Mouse (Mus musculus) heart, postnatal 36 days (tissue): Measurements from ENCODE around the gene Nfkbie. TPM values are rescaled to one million over a fixed set of nuclear protein-coding genes. Genes with fewer than 3 reads are reported as not detected.

Source experiments
- DNase-seq, 2 experiments: peaks; one replicate each; pipeline ENCODE4 v3.0.0; 2021 to 2022
- intact Hi-C: fragments of 180-260 bp; cut with DNase I; formaldehyde crosslinking; loops from one replicate; pipeline ENCODE4 v1.15.1; 2025
- total RNA-seq, 2 experiments: library from RNA; stranded (reverse); gene quantifications; 2 replicates each; pipeline ENCODE4 v1.2.3; 2021

Nfkbie gene
- total RNA-seq, 2 experiments from 2014 or later, result 1.4 to 1.5 TPM

DNA sequence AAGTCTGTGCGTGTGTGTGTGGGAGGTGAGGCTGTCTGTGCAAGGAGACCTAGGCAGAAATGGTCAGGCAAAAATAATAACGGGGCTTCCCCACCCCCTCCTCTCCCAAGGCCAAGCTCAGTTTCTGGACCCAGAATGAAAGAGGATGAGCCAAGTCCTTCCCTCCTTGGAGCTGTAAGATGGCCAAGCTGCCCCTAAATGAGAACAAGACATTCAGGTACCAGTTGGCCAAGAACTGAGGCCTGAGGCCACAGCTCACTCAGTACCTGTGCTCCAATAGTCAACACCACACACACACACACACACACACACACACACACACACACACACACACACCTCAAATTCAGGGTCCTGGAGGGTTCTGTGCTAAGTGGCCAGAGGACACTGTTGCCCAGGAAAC, 12.8 kb upstream of the Nfkbie start:
- intact Hi-C loops, result no loop called here
- no peak for DNase-seq

DNA sequence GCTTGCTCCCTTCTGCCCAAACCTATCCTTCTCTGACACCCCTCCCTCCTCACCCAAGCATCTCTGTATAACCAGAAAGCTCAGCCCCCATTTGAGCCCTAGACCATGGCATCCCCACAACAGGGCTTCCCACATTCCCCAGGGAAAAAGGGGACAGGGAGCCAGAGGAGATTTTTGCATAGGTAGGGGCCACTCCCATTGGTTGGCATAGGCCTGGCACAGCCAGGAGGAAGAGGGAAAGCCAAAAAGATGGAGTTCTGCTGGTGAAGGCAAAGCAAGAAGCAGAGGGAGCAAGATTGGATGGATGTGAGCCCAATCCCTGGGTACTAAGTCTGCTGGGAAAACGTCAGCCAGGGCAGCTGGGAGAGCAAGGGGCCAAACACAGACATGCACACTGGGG, 12.4 kb upstream of the Nfkbie start:
- intact Hi-C loops, result no loop called here
- no peak for DNase-seq

DNA sequence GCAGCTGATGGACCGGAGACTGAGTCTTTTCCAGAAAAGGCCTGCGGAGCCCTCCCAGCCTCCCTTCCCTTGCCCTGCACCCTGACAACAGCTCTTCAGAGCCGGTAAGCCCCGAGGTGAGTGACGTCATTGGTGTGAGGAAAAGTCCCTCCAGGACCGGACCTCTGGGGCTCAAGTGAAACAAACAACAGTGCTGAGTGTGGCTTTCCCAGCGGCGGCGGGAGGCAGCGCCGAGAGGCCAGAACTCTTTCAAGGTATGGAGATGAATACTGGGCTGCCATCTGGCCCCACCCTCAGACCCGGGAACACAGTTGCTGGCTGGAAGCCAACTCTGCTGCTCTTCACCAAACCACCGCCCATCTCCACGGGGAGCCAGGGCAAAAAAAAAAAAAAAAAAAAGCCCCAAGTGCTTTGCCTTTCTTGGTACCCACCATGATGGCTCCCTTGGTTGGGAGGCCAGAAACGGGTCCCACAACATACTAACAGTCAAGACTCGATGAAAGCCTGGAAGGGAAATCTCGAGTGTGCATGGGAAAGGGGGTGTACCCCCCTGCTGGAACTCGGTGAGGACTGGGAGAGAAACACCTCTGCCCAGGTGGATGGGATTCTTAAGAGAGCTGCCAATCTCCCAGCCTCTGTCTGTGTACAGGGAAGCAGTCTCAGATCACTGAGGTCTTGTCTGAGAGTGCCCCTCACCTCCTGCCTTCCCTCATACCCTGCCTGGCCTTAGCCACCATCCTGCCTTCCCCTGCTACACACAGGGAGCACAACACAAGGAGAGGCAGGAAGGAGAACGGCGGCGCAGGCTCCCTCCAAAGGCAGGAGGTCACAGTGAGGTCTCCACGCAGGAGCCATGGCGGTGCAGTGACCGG, 11.3 kb upstream of the Nfkbie start:
- DNase-seq, result no peak
- intact Hi-C loops, result no loop called here

DNA sequence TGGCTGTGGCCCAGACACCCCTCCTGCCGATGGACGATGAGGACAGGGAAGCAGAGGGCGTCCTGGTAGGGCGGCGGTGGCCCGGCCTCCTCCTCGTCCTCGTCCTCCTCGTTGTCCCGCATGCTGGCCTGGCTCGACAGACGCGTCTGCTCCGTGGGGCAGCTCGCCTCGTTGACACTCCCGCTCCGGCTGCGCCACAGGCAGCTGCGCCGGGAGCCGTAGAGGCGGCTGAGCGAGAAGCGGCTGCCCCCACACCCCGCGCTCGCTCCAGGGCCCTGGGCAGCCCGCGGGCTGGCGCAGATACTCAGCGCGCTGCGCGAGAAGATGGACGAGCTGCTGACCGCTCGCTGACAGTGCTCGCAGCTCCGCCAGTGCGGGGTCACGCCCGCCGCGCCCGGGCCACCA, 10.6 kb upstream of the Nfkbie start:
- intact Hi-C loops, result no loop called here

DNA sequence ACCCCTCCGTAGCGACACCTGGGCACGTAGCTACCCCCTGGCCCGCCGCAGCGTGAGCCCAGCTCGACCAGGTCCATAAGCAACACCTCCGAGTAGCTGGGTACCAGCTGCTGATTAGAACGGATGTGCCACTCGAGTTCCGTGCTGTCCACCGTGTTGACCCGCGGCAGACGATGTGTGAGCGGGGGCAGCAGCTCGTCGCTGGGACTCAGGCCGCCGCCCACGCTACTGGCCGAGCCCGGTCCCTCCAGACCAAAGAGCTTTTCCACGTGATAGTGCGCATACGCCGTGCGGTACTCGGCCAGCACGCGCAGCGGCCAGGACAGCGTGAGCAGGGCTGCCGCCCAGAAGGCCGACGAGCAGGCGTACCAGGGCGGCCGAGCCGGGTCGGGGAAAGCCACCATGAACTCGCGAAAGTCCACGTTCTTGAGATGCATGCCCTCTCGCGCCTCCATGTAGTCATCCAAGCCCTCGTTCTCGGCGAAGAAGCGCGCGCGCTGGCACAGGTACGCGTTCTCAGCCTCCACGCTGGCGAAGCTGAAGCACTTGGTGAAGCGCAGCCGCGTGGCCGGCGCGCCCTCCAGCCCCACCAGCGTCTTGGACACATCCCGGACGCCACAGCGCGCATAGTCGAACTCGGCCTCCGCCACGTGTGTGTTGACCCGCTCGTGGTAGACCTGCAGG, 10.1 kb upstream of the Nfkbie start:
- no peak for DNase-seq
- intact Hi-C loops, result no loop called here

More for the DNA sequence above, 10.6 kb upstream of the Nfkbie start:
- no peak for DNase-seq

DNA sequence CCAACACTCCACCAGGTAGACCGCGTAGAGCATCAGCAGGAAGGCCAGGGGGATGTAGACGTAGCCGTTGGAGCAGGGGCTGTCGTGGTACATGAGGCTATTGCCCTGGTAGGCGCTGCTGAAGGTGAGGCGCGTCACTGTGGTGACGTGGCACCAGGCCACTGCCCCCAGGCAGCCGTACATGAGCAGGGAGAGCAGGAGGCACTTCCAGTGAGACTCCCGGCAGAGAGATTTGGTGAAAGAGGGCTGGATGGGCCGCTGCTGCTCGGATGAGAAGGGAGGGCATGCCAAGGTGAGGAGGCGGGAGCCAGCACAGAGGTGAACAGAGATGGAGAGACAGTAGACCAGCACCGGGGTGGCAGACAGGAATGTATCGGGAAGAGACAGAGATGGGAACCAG, 8.6 kb upstream of the Nfkbie start:
- intact Hi-C loops, result no loop called here
- no peak for DNase-seq

DNA sequence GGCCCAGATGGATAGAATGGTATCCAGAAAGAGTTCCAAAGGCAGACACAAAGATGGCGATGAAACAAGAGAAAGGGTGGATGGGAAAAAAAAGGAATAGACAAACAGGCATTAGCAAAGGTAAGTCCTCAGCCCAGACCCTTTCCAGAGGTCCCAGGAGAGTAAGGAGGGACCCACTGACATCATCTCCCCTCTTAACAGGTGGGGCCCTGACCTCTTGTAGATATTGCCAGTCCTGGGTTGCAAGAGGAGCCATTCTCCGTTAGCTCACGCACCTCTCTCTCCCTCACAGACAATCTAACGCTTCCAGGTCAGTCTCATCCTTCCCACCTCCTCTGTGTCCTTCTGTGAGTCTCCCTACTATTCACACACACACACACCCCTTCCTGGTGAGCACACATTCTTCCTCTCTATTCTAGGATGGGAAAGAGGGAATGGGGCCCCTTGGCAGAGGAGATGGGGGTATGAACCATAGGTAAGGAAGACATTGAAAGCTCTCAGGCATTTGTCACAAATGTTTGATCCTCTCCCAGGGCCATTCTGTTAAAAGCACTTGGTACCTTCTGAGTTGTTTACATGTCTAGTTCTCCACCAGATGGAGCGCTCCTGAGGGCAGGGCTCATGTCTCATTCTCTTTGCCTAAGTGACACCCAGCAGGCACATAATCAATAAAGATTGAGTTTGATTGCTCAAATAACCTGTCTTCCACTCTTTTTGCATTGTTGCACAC, 7.9 kb upstream of the Nfkbie start:
- DNase-seq, result no peak
- intact Hi-C loops, result no loop called here

DNA sequence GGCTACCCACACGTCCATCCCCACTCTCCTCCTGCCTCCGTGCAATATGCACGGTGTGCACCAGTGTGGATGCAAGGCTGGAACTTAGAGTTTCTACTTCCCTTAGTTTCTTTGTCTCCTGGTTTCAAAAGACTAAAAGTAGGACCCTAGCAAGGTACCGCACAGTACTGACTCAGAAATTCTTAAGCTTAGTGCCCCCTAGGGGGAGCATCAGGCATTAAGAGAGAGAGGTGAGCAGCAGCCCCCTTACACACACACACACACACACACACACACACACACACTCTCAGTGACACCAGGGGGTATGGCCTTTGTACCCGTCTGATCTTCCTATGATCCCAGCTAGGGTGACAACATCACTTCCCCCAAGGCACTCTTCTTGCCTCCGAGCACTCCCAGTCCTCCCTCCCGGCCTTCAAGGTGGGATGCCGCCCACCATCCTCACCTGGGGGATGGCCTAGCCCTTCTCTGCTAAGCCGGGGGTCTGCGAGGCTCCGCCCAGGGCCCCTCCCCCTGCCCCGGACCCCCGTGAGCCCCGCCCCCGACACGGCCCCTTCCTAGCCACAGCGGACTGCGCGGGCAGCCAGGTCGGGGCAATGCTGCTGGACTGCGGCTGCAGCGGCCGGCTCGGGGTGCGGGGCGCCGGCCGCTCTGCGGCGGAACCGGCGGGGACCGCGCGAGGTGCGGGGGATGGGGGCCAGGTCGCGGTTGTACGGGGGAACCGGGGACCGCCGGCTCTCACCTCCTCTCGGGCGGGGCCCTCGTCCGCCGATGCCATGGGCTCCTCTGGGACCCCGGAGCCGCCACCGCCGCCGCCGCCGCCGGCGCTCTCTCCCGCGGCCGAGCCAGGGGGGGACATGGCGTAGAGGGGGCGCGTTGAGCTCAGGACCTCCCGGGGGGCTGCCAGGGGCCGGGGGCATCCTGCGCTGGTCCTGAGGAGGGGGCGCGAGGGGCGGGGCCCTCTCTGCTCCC, 6.7 kb upstream of the Nfkbie start:
- intact Hi-C loops, result no loop called here
- DNase-seq, result no peak

DNA sequence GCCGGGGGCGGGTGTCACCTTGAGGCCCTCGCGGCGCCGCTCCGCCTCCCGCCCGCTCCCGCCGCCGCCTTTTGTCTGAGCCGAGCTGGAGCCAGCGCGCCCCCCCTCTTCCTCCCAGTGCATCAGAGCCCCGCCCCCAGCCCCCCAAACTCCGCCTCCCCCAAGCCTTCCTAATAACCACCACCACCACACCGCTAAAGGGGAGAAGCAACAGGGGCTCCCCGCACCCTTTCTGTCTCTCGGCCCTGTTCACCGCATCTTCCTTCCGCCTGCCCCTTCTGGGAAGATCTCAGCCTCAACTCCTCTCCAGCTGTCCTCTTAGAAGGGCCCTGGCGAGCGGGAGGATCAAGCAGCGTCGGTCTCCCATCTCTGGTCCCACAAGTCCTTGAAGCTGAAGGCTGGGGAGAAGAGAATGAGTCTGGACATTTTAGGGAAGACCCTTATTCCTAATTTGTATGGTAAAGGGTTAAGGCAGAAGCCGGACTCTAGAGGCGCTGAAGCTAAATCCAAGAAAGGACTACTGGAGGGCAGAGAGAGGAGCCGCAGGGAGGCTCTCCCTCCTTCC, 5.8 kb upstream of the Nfkbie start, which contains the start of gene Tmem151b:
Tmem151b (minus strand) TSS at position 61 of the 565 bp plus-strand sequence.
- intact Hi-C loops, result no loop called here
- DNase-seq, result no peak

DNA sequence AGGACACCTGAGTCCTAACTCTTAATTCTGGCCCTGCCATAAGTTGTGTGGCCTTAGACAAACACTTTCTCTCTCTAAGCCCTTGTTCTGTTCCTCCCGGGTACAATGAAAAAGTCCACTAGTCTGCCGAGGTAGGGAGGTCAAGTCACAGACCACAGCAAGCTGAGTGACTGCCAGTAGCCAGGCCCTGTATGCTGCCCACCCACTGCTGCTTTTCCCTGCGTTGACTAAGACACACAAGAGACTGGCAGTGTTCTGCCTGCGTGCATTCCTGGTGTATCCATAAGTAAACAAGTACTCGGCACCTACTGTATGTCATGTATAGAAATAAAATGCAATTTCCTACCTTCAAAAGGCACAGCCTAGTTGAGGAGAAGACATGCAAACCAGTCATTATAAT, 5.2 kb upstream of the Nfkbie start:
- DNase-seq, result no peak
- intact Hi-C loops, result no loop called here

DNA sequence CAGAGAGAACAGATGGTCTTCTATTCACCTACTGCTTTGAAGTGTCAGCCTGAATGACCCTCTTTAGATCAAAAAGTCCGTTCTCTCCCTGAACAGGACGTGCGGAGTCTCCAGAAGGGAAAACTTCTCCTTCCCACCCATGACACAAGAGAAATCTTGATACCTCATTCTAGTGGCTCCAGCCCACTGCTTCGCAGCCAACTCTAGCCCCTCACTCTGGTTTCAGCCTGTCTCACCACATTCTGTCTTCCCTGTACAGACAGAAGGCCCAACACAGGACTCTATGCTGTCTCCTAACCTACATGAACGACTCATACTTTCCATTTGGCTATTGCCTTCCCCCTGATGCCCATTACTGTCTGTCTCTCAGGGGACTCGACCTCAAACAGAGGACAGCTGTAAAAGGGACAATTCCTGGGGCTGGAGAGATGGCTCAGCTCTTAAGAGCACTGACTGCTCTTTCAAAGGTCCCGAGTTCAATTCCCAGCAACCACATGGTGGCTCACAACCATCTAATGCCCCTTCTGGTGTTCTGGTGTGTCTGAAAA, 4.2 kb upstream of the Nfkbie start:
- intact Hi-C loops, result no loop called here
- no peak for DNase-seq

DNA sequence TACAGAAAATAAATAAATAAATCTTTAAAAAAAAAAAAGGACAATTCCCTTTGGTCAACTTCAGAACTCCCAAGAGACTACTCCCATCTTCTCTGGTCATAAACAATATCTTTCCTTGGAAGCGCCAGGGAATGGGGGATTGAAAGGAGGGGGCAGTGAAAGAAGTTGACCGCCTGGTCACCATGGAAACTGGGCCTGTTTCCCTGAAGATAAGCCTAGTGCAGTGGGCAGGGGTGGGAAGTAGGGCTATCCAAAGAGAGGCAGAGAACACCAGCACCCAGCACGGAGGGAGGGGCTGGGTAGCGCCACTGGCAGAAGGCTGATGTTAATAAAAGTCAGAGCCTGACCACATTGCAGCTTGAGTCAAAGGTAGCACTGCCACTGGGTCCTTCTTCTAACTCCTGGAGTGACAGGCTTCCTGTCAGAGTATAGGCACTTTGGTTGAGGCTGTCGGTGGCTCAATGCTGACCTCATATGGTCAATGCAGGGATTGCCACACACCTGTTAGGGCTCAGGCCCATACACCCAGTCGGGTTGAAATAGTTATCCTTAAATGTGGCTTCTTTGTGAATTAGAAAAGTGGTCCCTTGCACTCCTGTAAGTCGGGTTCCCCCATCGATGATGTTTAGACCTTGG, 3.6 kb upstream of the Nfkbie start:
- DNase-seq, result peak; percentile 78 to 85
- intact Hi-C loops, result loop anchor here (1.0 kb wide), 2 partner anchors 36 to 74 kb away; no protein-coding TSS in a partner anchor

DNA sequence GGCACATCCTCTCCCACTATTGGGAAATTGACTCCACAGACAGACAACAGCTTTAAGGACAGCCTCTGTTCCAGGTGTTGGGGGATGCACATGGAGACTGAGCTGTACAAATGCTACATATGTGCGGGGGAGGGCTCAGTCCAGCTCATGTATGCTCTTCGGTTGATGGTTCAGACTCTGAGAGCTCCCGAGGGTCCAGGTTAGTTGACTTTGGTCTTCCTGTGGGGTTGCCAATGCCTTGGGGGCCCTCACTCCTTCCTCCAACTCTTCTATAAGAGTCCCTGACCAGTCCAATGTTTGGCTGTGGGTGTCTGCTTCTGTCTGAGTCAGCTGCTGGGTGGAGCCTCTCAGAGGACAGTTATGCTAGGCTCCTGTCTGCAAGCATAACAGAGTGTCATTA, 2.4 kb upstream of the Nfkbie start:
- intact Hi-C loops, result no loop called here
- no peak for DNase-seq

DNA sequence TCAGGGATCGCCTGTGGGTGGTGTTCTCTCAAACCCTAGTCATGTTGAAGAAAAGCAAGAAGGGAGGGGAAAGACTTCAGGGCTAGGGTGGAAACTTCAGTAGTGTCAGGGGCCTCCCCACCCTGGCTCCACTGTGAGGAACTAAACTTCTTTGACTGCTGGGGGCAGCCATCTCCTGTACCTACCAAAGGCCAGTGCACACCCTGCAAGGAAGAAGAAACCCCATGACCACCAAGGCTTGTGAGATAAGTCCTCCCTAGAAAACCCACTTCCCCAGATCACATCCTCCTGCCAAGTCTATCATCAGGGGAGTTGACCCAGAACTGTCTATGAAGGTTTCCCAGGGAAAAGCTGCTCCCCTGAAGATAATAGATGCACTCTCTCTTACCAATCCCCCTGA, 1.1 kb upstream of the Nfkbie start:
- DNase-seq, result no peak
- intact Hi-C loops, result no loop called here

DNA sequence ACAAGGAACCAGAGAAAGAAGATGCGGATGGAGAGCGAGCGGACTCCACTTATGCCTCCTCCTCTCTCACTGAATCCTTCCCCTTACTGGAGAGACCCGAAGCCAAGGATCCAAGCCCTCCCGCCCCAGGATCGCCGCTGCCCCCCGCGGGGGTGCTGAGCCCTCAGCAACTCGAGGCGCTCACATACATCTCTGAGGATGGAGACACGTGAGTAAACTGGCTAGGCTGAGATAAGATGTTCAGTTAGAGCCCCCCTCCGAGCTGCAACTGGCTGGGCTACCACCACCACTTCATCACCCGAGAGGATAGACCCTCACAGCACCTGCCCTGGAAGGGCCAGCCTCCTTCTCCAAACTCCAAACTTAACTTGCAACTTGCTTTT, 595 bp downstream of the Nfkbie start:
- intact Hi-C loops, result no loop called here
- no peak for DNase-seq

DNA sequence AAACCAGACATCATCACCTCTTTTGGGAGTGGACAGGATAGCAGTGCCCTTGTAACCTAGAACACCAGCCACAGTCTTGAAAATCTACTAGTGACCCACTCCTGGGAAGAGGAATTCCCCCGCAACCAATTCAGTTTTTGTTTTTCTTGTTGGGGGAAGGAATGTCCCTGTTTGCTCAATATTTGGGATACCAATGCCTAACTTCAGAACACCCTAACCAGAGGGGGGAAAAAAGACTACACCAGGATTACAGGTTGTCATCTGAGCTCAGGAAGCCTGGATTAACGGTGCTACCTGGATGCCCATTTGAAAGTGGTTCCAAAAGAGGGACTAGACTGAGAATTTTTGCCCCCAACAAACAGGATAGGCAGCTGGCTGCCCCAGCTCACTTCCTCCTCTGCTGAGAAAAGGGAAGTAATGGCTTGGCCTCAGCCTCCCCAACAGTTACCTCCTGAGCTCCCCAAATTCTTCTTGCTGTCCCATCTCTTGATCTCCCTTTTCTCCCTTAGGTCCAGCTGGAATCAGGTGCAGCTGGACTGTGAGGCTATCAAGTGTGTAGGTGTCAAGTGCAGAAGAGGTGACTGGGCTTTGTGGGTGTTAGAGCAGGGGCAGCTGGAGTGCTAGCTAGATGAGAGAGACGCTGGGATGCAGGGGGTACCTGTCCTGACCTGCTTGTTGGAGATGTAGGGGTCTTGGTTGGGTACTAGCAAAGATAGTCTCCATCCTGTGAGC, 1.2 kb downstream of the Nfkbie start:
- no peak for DNase-seq
- intact Hi-C loops, result no loop called here

DNA sequence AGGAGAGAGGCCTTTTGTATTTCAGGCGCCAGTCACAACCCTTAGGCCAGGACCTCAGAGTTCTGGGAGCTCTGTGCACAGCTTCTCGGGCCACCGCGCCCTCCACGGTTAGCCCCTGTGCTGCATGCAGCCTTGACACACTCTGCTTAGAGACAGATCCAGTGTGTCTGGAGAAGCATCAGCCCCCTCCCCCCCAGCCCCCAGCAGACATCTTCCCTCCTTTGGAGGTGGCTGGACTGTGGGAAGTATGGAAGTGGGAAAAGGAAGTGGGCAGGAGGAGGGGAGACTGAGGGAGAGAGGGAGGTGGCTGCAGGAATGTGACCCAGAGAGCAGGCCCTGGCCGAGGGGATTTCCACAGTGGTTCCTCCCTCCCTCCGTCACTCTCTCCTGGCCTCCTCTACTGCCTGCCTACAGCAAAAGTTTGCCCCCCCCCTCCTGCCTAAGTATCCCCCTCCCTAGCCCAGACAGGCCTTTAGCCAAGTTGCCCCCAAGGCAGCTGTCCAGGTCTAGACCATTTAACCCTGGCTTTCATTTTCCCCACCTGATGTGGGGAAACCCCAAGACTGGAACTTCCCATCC, 1.8 kb downstream of the Nfkbie start:
- no peak for DNase-seq

More for the DNA sequence above, 1.8 kb downstream of the Nfkbie start:
- intact Hi-C loops, result no loop called here
